Mouse (Mus musculus) bone marrow macrophage, adult 2 months (primary cell): ENCODE results near the gene Ctxn2. TPM values are rescaled to one million over a fixed set of nuclear protein-coding genes. Genes with fewer than 3 reads are reported as not detected.

Source experiments
- H3K27ac ChIP-seq: 2 replicates; pipeline ENCODE4 v1.5.1; 2012; ENCODE audit warnings: low read depth, low read length; ENCODE audit not compliant: insufficient read depth
- H3K4me1 ChIP-seq: 2 replicates; pipeline ENCODE4 v1.6.1; 2012; ENCODE audit warnings: low read length; ENCODE audit not compliant: control insufficient read depth, insufficient read depth
- H3K4me3 ChIP-seq: 2 replicates; pipeline ENCODE4 v1.5.1; 2012; ENCODE audit warnings: mild to moderate bottlenecking, low read length, moderate library complexity; ENCODE audit not compliant: insufficient read depth
- CTCF ChIP-seq: IDR thresholded peaks from 2 replicates; pipeline ENCODE4 v1.5.1; 2012; ENCODE audit warnings: low read depth, mild to moderate bottlenecking, low read length, moderate library complexity
- POLR2A ChIP-seq: IDR thresholded peaks from 2 replicates; pipeline ENCODE4 v1.6.1; 2012; ENCODE audit warnings: mild to moderate bottlenecking, low read depth, low read length, borderline replicate concordance
- polyA plus RNA-seq: library from polyadenylated mRNA; stranded (reverse); fragments of >200 nt; gene quantifications from 2 replicates; pipeline ENCODE4 v1.2.4, GENCODE M21; 2012; ENCODE audit not compliant: missing spikeins, insufficient read depth, insufficient read length

Ctxn2 gene
- polyA plus RNA-seq, 1 experiment = not detected

DNA sequence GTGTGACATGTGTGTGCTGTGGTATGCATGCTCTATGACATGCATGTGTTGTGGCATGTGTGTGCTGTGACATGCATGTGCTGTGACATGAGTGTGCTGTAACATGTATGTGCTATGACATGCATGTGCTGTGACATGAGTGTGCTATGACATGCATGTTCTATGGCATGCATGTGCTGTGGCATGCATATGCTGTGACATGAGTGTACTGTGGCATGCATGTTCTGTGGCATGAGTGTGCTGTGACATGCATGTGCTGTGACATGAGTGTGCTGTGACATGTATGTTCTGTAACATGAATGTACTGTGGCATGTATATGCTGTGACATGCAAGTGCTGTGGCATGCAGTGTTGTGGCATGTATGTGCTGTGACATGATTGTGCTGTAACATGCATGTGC, 56.4 kb downstream of the Ctxn2 start:
- Histone ChIP-seq H3K4me3 (no peak overlapping the region), H3K4me1 (no peaks in the 10 kb centered on the region), H3K27ac (no peak overlapping the region)
- no peak for TF ChIP-seq POLR2A
- TF ChIP-seq CTCF = no peak

- Histone ChIP-seq H3K4me3 (no peak overlapping the region), H3K4me1 (no peaks in the 10 kb centered on the region)
- TF ChIP-seq POLR2A (no peak), CTCF (no peak)
Measured at GRCm38 (mm10) chr2:125196771-125197170, 60.3 kb downstream of the Ctxn2 start.

More at GRCm38 (mm10) chr2:125196771-125197170, 60.3 kb downstream of the Ctxn2 start:
- H3K27ac ChIP-seq = no peak overlapping the region

Other genes starting within 250 kb of the Ctxn2 start
- 2.0 and 2.3 TPM in 2 replicates for gene Slc24a5, start 68.6 kb upstream of the Ctxn2 start, polyA plus RNA-seq
- gene Myef2, start 13.0 kb upstream of the Ctxn2 start, polyA plus RNA-seq = 31.4 and 33.4 TPM in 2 replicates
- gene Slc12a1, start 15.8 kb downstream of the Ctxn2 start, polyA plus RNA-seq = not detected in 2 replicates
- gene Dut, start 110.5 kb downstream of the Ctxn2 start, polyA plus RNA-seq = 17.7 and 19.4 TPM in 2 replicates